Mouse (Mus musculus) frontal cortex, postnatal 36 days (tissue): ENCODE measurements at regions not wholly inside any gene's neighbourhood (a gene's known extent, or its start where the extent isn't known, plus 50 kb on each side); places are given as distances from the start of the nearest gene placed in this dataset.

Source experiments
- DNase-seq, 2 experiments: peaks; one replicate each; pipeline ENCODE4 v3.0.0; 2022; ENCODE audit warnings: low spot score in 2 of 2

GRCm38 (mm10) chr2:144169576-144170178 lies 100.8 kb upstream of the Mgme1 start:
- DNase-seq, result no peak

GRCm38 (mm10) chr2:144172100-144172770 lies 98.2 kb upstream of the Mgme1 start:
- peak; percentile 85 to 88 for DNase-seq

- no peak for DNase-seq
Observed at GRCm38 (mm10) chr2:144173358-144174106, 96.9 kb upstream of the Mgme1 start.

- DNase-seq, result no peak
Observed at GRCm38 (mm10) chr2:144174366-144175035, 96.0 kb upstream of the Mgme1 start.

GRCm38 (mm10) chr2:144176508-144177170 lies 93.8 kb upstream of the Mgme1 start:
- DNase-seq, result no peak

- no peak for DNase-seq
Observed at GRCm38 (mm10) chr2:144177268-144177667, 93.2 kb upstream of the Mgme1 start.

GRCm38 (mm10) chr2:144177920-144178319 lies 92.5 kb upstream of the Mgme1 start:
- DNase-seq, result no peak

GRCm38 (mm10) chr2:144182108-144182507 lies 88.4 kb upstream of the Mgme1 start:
- no peak for DNase-seq

- DNase-seq, result no peak
Observed at GRCm38 (mm10) chr2:144182542-144182941, 87.9 kb upstream of the Mgme1 start.

- no peak for DNase-seq
Observed at GRCm38 (mm10) chr2:144183371-144183944, 87.0 kb upstream of the Mgme1 start.

GRCm38 (mm10) chr2:144185175-144185574 lies 85.3 kb upstream of the Mgme1 start:
- no peak for DNase-seq

- DNase-seq, result no peak
Observed at GRCm38 (mm10) chr2:144186426-144186825, 84.0 kb upstream of the Mgme1 start.

GRCm38 (mm10) chr2:144188076-144188475 lies 82.4 kb upstream of the Mgme1 start:
- no peak for DNase-seq

GRCm38 (mm10) chr2:144188485-144188884 lies 82.0 kb upstream of the Mgme1 start:
- no peak for DNase-seq

- no peak for DNase-seq
Observed at GRCm38 (mm10) chr2:144189756-144190155, 80.7 kb upstream of the Mgme1 start.

GRCm38 (mm10) chr2:144191018-144191417 lies 79.4 kb upstream of the Mgme1 start:
- no peak for DNase-seq

GRCm38 (mm10) chr2:144191707-144192106 lies 78.8 kb upstream of the Mgme1 start:
- DNase-seq, result no peak

- DNase-seq, result no peak
Observed at GRCm38 (mm10) chr2:144192428-144192827, 78.0 kb upstream of the Mgme1 start.

- no peak for DNase-seq
Observed at GRCm38 (mm10) chr2:144195851-144196250, 74.6 kb upstream of the Mgme1 start.

GRCm38 (mm10) chr2:144197139-144197538 lies 73.3 kb upstream of the Mgme1 start:
- no peak for DNase-seq

- DNase-seq, result no peak
Observed at GRCm38 (mm10) chr2:144198326-144199051, 72.0 kb upstream of the Mgme1 start.
